Mouse (Mus musculus) embryonic facial prominence, embryonic 12.5 days (tissue): ENCODE measurements around the gene Iffo1. TPM values are rescaled to one million over a fixed set of nuclear protein-coding genes. Genes with fewer than 3 reads are reported as not detected.
A peak's percentile ranks its signal among the peaks of the same experiment; 100 is the strongest.

Experiments used
- ATAC-seq: fragments of 200-750 bp; cut with Nextera tagmentation; 2 replicates; pipeline ENCODE4 v1.8.0; 2017; ENCODE audit not compliant: insufficient number of reproducible peaks, insufficient read depth, low FRiP score, low TSS enrichment
- H3K27ac ChIP-seq: fragments of 300-500 bp; sonication (generic); 2 replicates; pipeline ENCODE4 v1.5.1; 2016; ENCODE audit warnings: mild to moderate bottlenecking
- H3K27me3 ChIP-seq: fragments of 300-500 bp; sonication (generic); 2 replicates; pipeline ENCODE4 v1.6.1; 2016; ENCODE audit warnings: mild to moderate bottlenecking, moderate library complexity
- H3K36me3 ChIP-seq: fragments of 300-500 bp; sonication (generic); 2 replicates; pipeline ENCODE4 v1.6.1; 2016; ENCODE audit warnings: mild to moderate bottlenecking
- H3K4me1 ChIP-seq: fragments of 300-500 bp; sonication (generic); 2 replicates; pipeline ENCODE4 v1.6.1; 2016
- H3K4me2 ChIP-seq: fragments of 300-500 bp; sonication (generic); replicated peaks from 2 replicates; pipeline ENCODE4 v1.6.1; 2016; ENCODE audit warnings: mild to moderate bottlenecking, moderate library complexity
- H3K4me3 ChIP-seq: fragments of 300-500 bp; sonication (generic); 2 replicates; pipeline ENCODE4 v1.5.1; 2016; ENCODE audit warnings: mild to moderate bottlenecking
- H3K9ac ChIP-seq: fragments of 300-500 bp; sonication (generic); 2 replicates; pipeline ENCODE4 v1.6.1; 2016; ENCODE audit warnings: mild to moderate bottlenecking, moderate library complexity
- H3K9me3 ChIP-seq: fragments of 300-500 bp; sonication (generic); 2 replicates; pipeline ENCODE4 v1.6.1; 2016; ENCODE audit warnings: mild to moderate bottlenecking, moderate library complexity
- WGBS: fragments of 180-500 bp; shearing (Covaris S2); methylation state at CpG from one replicate; pipeline ENCODE4 v1.1.7; 2016; 5-methylcytosine and 5-hydroxymethylcytosine counted together
- polyA plus RNA-seq: library from polyadenylated mRNA; unstranded; fragments of >200 nt; fragmentation: Nextera tagmentation; extraction: Ambion mirVana; gene quantifications from 2 replicates; pipeline ENCODE4 v1.2.1, GENCODE M21; 2016

Gene Iffo1
- polyA plus RNA-seq, 1 experiment from 2014 or later: 24.0 TPM

DNA sequence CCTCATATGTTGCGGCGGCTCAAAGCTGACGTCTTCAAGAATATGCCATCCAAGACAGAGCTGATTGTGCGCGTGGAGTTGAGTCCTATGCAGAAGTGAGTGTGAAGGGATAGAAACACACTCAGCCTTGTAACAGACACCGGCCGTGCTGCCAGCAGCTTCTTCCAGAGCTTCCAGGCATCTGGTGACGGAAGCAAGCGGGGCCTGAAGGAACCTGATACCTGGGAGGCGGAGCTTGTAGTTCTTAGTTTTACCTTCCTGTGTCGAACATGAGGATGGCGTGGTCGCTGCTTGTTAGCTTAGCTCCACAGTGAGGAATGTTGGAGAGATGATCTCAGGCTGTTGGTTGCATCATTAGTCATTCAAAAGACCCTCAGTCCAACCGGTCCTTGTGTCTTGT lies 35.7 kb upstream of the Iffo1 start:
- H3K4me1 ChIP-seq: no peaks in the 10 kb centered on the region
- no peak overlapping the region for H3K9ac ChIP-seq
- H3K27ac ChIP-seq: no peak overlapping the region
- WGBS: 74% methylated on average over 14 of the region's 14 CpGs
- no peaks in the 10 kb centered on the region for H3K9me3 ChIP-seq
- no peaks in the 10 kb centered on the region for H3K27me3 ChIP-seq
- no peak overlapping the region for H3K4me3 ChIP-seq
- peaks cover 100% of the 10 kb centered on the region for H3K36me3 ChIP-seq
- H3K4me2 ChIP-seq: no peak overlapping the region
- no peak for ATAC-seq

DNA sequence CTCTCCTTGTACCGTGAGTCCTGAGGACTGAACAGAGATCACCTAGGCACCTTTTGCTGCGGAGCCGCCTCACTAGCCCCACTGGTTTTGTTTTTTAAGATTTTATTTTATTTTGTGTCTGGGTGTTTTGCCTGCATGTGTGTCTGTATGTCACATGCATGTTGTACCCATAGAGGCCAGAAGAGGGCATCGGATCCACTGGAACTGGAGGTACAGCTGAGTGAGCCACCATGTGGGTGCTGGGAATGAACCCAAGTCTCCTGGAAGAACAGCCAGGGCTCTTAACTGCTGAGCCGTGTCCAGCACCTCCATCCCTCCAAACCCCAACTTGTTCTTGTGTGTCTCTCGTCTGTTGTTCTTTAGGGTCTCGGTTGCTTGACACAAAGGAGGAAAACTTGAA lies 34.1 kb upstream of the Iffo1 start:
- H3K4me2 ChIP-seq: no peak overlapping the region
- H3K27ac ChIP-seq: no peak overlapping the region
- no peak overlapping the region for H3K9ac ChIP-seq
- no peak overlapping the region for H3K4me3 ChIP-seq
- no peaks in the 10 kb centered on the region for H3K27me3 ChIP-seq
- H3K36me3 ChIP-seq: peaks cover 96% of the 10 kb centered on the region
- no peaks in the 10 kb centered on the region for H3K4me1 ChIP-seq
- WGBS: 90% methylated on average over 7 of the region's 7 CpGs
- ATAC-seq: no peak
- no peaks in the 10 kb centered on the region for H3K9me3 ChIP-seq

DNA sequence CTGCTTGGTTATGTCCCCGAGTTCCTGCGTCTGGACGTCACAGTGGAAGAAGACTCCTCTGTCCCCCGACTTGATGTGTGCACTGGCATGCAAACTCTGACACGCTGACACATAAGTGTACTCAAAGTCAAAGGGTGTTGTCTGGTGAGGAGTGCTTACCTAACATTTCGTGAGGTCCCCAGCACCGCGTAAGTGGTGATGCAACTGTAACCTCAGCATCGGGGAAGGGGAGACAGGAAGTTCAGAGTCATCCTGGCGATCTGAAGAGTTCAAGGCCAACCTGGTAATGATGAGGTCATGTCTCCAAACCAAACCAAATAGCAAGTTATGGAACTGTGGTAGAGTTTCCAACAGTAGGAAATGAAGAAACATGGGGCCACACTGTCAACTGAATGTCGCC lies 32.5 kb upstream of the Iffo1 start:
- no peak overlapping the region for H3K4me2 ChIP-seq
- no peak overlapping the region for H3K9ac ChIP-seq
- no peaks in the 10 kb centered on the region for H3K4me1 ChIP-seq
- no peak overlapping the region for H3K4me3 ChIP-seq
- no peak for ATAC-seq
- WGBS: 94% methylated on average over 11 of the region's 11 CpGs
- no peak overlapping the region for H3K27ac ChIP-seq
- no peaks in the 10 kb centered on the region for H3K27me3 ChIP-seq
- peaks cover 95% of the 10 kb centered on the region for H3K36me3 ChIP-seq
- H3K9me3 ChIP-seq: no peaks in the 10 kb centered on the region

DNA sequence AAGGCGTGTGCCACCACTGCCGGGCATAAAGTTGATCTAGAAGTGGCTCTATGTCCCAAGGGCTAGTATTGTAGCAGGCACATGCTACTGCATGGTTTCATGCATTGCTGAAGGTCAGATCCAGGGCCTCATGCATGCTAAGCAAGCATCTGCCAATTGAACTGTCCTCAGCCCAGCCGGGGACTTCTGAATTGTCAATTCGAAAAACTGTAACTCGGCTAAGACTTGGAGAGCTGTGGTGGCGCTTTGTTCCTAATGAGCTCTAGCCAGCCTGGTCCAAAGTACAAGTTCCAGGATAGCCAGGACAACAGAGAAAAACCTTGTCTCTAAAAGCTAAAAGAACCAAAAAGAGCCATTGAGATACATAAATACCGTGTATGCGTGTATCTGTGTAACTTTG lies 25.7 kb upstream of the Iffo1 start:
- H3K4me1 ChIP-seq: no peaks in the 10 kb centered on the region
- ATAC-seq: no peak
- H3K4me3 ChIP-seq: no peak overlapping the region
- no peaks in the 10 kb centered on the region for H3K27me3 ChIP-seq
- no peak overlapping the region for H3K4me2 ChIP-seq
- H3K27ac ChIP-seq: no peak overlapping the region
- H3K36me3 ChIP-seq: peaks cover 93% of the 10 kb centered on the region
- whole genome bisulfite sequencing: 92% methylated on average over 8 of the region's 8 CpGs
- H3K9me3 ChIP-seq: no peaks in the 10 kb centered on the region
- no peak overlapping the region for H3K9ac ChIP-seq

DNA sequence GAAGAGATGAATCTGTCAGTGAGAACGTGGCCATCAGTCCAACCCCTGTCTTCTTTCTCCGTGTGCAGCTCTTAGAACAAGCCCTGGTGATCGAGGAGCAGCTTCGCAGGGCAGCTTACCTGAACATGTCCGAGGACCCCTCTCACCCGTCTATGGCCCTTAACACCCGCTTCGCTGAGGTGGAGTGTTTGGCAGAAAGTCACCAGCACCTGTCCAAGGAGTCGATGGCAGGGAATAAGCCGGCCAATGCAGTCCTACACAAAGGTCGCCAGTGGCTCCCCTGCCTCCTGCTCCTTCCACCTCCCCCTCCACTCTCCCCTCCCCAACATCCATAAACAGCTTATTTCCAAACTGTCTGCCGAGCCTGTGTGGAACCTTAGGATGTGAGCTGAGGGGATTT lies 16.3 kb upstream of the Iffo1 start:
- H3K36me3 ChIP-seq: peaks cover 67% of the 10 kb centered on the region
- H3K27ac ChIP-seq: no peak overlapping the region
- 92% methylated on average over 12 of the region's 12 CpGs for WGBS
- ATAC-seq: no peak
- H3K4me2 ChIP-seq: no peak overlapping the region
- no peaks in the 10 kb centered on the region for H3K27me3 ChIP-seq
- H3K4me3 ChIP-seq: no peak overlapping the region
- H3K9ac ChIP-seq: no peak overlapping the region
- H3K4me1 ChIP-seq: peaks cover 9% of the 10 kb centered on the region
- H3K9me3 ChIP-seq: no peaks in the 10 kb centered on the region

DNA sequence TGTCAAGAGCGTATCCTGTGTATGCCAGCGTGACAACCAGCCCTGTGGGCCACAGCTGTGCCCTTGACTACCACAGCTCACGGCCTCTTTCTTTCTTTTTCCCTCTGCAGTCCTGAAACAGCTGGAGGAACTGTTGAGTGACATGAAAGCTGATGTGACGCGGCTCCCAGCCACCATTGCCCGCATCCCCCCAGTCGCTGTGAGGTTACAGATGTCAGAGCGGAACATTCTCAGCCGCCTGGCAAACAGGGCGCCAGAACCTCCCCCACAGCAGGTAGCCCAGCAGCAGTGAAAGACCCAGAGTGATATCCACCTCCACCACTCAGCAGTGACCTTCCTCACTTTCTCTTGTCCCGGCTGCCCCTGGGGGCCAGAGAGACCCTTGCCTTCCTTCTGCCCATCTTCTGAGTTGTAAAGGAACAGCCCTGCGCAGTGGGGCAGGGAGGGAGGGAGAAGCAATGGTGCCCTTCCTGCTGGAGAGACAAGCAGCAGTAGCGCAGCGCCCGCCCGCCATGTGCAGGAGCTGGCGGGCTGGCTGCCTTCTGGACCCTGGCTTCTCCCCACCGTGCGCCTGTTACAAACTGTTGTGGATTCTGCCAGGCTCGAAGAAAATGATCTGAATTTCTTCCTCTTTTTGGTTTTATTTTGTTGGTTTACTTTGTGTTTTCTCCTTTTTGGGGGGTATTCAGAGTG lies 15.2 kb upstream of the Iffo1 start:
- Histone ChIP-seq H3K27me3 (no peaks in the 10 kb centered on the region), H3K36me3 (peaks cover 67% of the 10 kb centered on the region), H3K27ac (no peak overlapping the region), H3K9ac (no peak overlapping the region), H3K4me3 (no peak overlapping the region), H3K4me1 (peaks cover 9% of the 10 kb centered on the region), H3K9me3 (no peaks in the 10 kb centered on the region), H3K4me2 (no peak overlapping the region)
- 88% methylated on average over 18 of the region's 20 CpGs for WGBS
- ATAC-seq: no peak

DNA sequence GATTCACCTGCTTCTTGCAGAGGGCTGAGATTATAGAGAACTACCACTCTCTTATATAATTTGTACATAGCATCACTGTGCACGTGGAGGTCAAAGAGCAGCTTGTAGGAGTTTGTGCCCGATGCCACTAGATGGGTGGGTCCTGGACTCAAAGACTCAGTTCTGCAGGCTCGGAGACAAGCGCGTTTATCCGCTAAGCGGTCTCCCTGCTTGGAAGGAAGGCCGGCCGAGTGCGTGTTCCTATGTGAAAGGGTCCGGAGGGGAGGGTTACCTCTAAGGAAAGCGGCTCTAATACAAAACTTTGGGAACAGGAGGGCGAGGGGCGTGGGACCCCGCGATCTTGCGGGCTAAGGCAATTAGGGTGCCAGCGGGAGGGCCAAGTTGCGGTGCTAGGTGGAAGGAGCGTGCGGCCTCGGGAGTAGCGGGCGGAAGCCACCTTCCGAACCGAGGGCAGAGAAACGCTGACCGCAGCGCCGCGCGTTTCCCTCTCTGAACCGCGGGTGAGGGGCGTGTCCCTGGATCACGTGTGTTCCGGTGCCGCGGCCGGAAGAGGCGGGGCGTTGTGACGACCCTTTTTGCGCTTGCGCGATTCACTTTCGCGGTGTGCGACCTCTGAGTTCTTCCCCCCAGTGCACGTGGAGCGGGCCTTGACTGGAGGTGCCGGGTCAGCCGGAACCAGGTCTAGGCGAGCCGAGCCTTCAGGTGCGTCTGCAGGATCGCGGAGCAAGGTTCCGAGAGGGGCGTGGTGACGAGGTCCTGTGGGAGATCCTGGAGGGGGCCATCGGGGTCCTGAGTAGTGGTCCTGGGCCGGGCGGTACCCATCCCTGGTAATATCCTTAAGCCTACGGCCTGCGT lies 13.5 kb upstream of the Iffo1 start, which contains the start of gene Nop2:
Nop2 (plus strand) TSS at position 608 of the 855 bp plus-strand sequence.
- H3K4me2 ChIP-seq: peak within 1 kb of the TSS; percentile 70
- H3K4me1 ChIP-seq: peaks cover 9% of the 10 kb centered on the region
- peak within 1 kb of the TSS; percentile 67 for H3K9ac ChIP-seq
- H3K27ac ChIP-seq: peak within 1 kb of the TSS; percentile 85
- H3K27me3 ChIP-seq: no peaks in the 10 kb centered on the region
- H3K36me3 ChIP-seq: peaks cover 66% of the 10 kb centered on the region
- ATAC-seq: peak; percentile 84
- H3K9me3 ChIP-seq: no peaks in the 10 kb centered on the region
- H3K4me3 ChIP-seq: peak within 1 kb of the TSS; percentile 79
- WGBS: under 1% methylated on average over 66 of the region's 66 CpGs

DNA sequence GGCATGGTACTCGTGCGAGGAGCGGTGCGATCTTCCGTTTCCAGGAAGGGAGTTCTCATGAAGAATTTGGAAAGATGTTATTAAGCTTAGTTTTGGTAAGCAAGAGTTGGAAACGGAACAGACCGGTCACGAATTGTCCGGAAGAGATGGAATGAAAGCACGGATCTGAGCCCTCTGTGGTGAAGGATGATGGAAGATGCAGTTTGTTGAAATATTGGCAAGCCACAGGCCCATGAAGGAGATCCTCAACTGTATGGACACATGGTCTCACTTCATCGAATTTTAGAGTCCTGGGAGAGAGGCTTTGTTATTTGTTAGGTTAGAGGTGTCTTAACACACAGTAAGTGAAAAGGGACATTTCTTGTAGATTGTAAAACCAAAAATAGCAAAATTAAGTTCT lies 12.6 kb upstream of the Iffo1 start:
- Histone ChIP-seq H3K4me3 (peak overlapping the region; percentile 79), H3K27ac (no peak overlapping the region), H3K36me3 (peaks cover 65% of the 10 kb centered on the region), H3K27me3 (no peaks in the 10 kb centered on the region), H3K9ac (peak overlapping the region; percentile 67), H3K4me1 (peaks cover 9% of the 10 kb centered on the region), H3K4me2 (peak overlapping the region; percentile 70), H3K9me3 (no peaks in the 10 kb centered on the region)
- no peak for ATAC-seq
- WGBS: 8% methylated on average over 11 of the region's 11 CpGs

DNA sequence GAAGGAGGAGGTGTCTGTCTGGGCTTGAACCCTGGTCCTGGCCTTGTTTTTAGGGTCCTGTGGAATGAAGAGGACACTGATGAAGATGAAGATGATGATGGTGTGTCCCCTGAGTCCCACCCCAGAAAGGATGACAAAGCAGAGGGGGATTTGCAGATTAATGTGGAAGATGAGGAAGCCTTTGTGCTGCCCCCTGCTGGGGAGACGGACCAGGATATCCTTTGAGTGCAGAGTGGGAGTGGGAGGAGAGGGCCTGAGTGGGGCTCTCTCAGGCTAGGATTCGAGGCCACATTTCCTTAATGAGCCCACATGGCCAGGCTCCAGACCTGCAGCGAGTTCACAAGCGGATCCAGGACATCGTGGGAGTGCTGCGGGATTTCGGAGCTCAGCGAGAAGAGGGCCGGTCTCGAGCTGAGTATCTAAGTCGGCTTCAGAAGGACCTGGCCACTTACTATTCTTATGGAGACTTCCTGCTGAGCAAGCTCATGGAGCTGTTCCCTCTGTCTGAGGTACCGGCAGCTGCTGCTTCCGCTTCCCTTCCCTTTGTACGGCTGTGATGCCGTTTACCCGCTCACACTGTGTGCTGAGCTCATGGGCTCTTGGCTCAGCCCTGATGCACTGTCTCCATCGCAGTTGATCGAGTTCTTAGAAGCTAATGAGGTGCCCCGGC lies 7.9 kb upstream of the Iffo1 start:
- Histone ChIP-seq H3K27ac (no peak overlapping the region), H3K9ac (no peak overlapping the region), H3K4me1 (peaks cover 9% of the 10 kb centered on the region), H3K9me3 (no peaks in the 10 kb centered on the region), H3K36me3 (peaks cover 88% of the 10 kb centered on the region), H3K4me2 (no peak overlapping the region), H3K27me3 (no peaks in the 10 kb centered on the region), H3K4me3 (no peak overlapping the region)
- 92% methylated on average over 19 of the region's 19 CpGs for WGBS
- ATAC-seq: no peak

DNA sequence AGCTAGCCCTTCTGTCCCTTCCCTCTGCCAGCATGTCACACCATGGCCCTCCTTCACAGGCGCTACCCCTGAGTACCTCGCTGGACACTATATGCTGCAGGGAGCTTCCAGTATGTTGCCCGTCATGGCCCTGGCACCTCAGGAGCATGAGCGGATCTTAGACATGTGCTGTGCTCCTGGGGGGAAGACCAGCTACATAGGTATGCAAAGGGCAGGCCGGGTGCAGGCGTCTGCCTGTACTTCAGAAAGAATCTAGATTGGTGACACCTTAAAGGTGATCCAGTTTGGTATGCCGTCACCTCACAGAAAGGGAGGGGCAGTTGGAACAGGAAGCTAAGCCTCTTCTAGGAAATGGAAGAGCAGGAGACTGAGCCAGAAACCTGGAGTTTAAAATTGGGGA lies 5.3 kb upstream of the Iffo1 start:
- no peak overlapping the region for H3K27ac ChIP-seq
- ATAC-seq: no peak

DNA sequence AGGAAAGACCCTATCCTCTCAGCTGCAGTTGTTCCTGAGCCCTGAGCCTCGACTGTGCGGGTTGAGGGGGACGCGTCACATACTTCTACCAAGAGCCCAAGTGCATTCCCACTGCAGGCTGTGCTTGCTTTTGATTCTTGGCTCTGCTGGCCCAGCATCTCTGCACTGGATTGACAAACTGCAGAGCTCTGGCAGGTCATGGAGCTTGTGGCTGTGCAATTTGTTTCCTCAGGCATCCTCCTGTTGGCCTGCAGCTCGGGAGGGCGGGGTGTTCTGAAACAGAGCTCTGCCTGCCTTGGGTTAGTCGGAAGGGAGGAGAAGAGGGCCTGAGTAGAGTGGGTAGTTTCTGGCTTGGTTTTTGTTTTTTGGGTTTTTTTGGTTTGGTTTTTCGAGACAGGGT lies 2.6 kb upstream of the Iffo1 start:
- Histone ChIP-seq H3K4me2 (no peak overlapping the region), H3K9ac (no peak overlapping the region), H3K4me3 (no peak overlapping the region), H3K27ac (no peak overlapping the region), H3K4me1 (peaks cover 27% of the 10 kb centered on the region), H3K9me3 (no peaks in the 10 kb centered on the region), H3K27me3 (no peaks in the 10 kb centered on the region), H3K36me3 (peaks cover 69% of the 10 kb centered on the region)
- no peak for ATAC-seq
- 92% methylated on average over 8 of the region's 8 CpGs for WGBS

More for the DNA sequence above, 5.3 kb upstream of the Iffo1 start:
- WGBS: 92% methylated on average over 7 of the region's 7 CpGs
- Histone ChIP-seq H3K9ac (no peak overlapping the region), H3K4me3 (no peak overlapping the region), H3K4me1 (0 out of 2 replicates have a peak, but pooled peaks cover 7% of the 10 kb centered on the region), H3K4me2 (no peak overlapping the region), H3K36me3 (peaks cover 93% of the 10 kb centered on the region), H3K27me3 (no peaks in the 10 kb centered on the region), H3K9me3 (no peaks in the 10 kb centered on the region)
